Mouse (Mus musculus): ENCODE results near the gene Cd244a. TPM values are rescaled to one million over a fixed set of nuclear protein-coding genes. Genes with fewer than 3 reads are reported as not detected.
A peak's percentile ranks its signal among the peaks of the same experiment; 100 is the strongest.

The Cd244a gene
- polyA plus RNA-seq, 1 experiment = not detected

GRCm38 (mm10) chr1:171584584-171584983, 25.6 kb downstream of the Cd244a start:
- no peaks in the 10 kb centered on the region for H3K9me3 ChIP-seq (replicated peaks; ENCODE audit: control insufficient read depth, insufficient read depth, low read length, poor library complexity, severe bottlenecking)
- no peak overlapping the region for H3K27ac ChIP-seq (ENCODE audit: insufficient read depth, low read length)
- no peak overlapping the region for H3K4me3 ChIP-seq (ENCODE audit: low read depth, low read length)
- H3K27me3 ChIP-seq (ENCODE audit: control insufficient read depth, insufficient read depth, low read length, poor library complexity, severe bottlenecking) = peaks cover 1% of the 10 kb centered on the region
- H3K36me3 ChIP-seq (ENCODE audit: control insufficient read depth, insufficient read depth, low read length, poor library complexity, severe bottlenecking) = no peaks in the 10 kb centered on the region
- no peak overlapping the region for H3K9ac ChIP-seq (ENCODE audit: low read depth, poor library complexity, severe bottlenecking)
- no peaks in the 10 kb centered on the region for H3K4me1 ChIP-seq (ENCODE audit: control insufficient read depth, insufficient read depth, low read length)
- TF ChIP-seq CTCF (IDR thresholded peaks at IDR 0.05; ENCODE audit: low read depth, low read length) = no peak
- no peak for TF ChIP-seq EP300 (IDR thresholded peaks at IDR 0.05; ENCODE audit: insufficient read depth, low read depth, low read length)
- no peak for TF ChIP-seq POLR2A (IDR thresholded peaks at IDR 0.05; ENCODE audit: insufficient read depth, low read length)

DNA sequence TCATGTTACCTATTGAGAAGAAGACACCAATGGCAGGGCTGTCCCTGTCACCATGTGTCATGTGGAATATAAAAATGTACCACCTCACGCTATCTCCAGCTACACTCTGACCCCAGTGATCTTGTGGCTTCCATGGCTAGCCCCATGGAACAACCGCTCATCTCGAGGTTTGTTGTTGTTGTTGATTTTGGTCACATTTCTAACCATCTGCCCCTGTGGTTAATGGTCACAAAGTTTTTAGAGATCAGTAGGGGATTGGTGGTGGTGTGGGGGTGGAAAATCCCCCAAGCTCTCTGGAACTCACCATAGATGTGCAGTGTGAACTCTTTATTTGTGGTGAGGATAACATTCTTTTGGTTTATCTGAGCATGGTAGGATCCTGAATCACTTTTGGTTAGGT, 45.7 kb downstream of the Cd244a start:
- Histone ChIP-seq H3K27me3 (ENCODE audit: control insufficient read depth, insufficient read depth, low read length, poor library complexity, severe bottlenecking) (no peaks in the 10 kb centered on the region), H3K4me3 (ENCODE audit: low read depth, low read length) (no peak overlapping the region), H3K36me3 (ENCODE audit: control insufficient read depth, insufficient read depth, low read length, poor library complexity, severe bottlenecking) (no peaks in the 10 kb centered on the region), H3K9ac (ENCODE audit: low read depth, poor library complexity, severe bottlenecking) (no peak overlapping the region), H3K9me3 (replicated peaks; ENCODE audit: control insufficient read depth, insufficient read depth, low read length, poor library complexity, severe bottlenecking) (no peaks in the 10 kb centered on the region), H3K4me1 (ENCODE audit: control insufficient read depth, insufficient read depth, low read length) (no peaks in the 10 kb centered on the region), H3K27ac (ENCODE audit: insufficient read depth, low read length) (no peak overlapping the region)
- TF ChIP-seq EP300 (IDR thresholded peaks at IDR 0.05; ENCODE audit: insufficient read depth, low read depth, low read length) (no peak), POLR2A (IDR thresholded peaks at IDR 0.05; ENCODE audit: insufficient read depth, low read length) (no peak), CTCF (IDR thresholded peaks at IDR 0.05; ENCODE audit: low read depth, low read length) (no peak)

GRCm38 (mm10) chr1:171606656-171607055, 47.7 kb downstream of the Cd244a start:
- H3K36me3 ChIP-seq (ENCODE audit: control insufficient read depth, insufficient read depth, low read length, poor library complexity, severe bottlenecking) = no peaks in the 10 kb centered on the region
- H3K9ac ChIP-seq (ENCODE audit: low read depth, poor library complexity, severe bottlenecking) = no peak overlapping the region
- no peak overlapping the region for H3K4me3 ChIP-seq (ENCODE audit: low read depth, low read length)
- H3K4me1 ChIP-seq (ENCODE audit: control insufficient read depth, insufficient read depth, low read length) = no peaks in the 10 kb centered on the region
- TF ChIP-seq CTCF (IDR thresholded peaks at IDR 0.05; ENCODE audit: low read depth, low read length) = no peak
- TF ChIP-seq POLR2A (IDR thresholded peaks at IDR 0.05; ENCODE audit: insufficient read depth, low read length) = no peak
- no peaks in the 10 kb centered on the region for H3K27me3 ChIP-seq (ENCODE audit: control insufficient read depth, insufficient read depth, low read length, poor library complexity, severe bottlenecking)
- no peak overlapping the region for H3K27ac ChIP-seq (ENCODE audit: insufficient read depth, low read length)
- H3K9me3 ChIP-seq (replicated peaks; ENCODE audit: control insufficient read depth, insufficient read depth, low read length, poor library complexity, severe bottlenecking) = no peaks in the 10 kb centered on the region

- Histone ChIP-seq H3K27me3 (ENCODE audit: control insufficient read depth, insufficient read depth, low read length, poor library complexity, severe bottlenecking) (no peaks in the 10 kb centered on the region), H3K9ac (ENCODE audit: low read depth, poor library complexity, severe bottlenecking) (no peak within 1 kb of the TSS), H3K9me3 (replicated peaks; ENCODE audit: control insufficient read depth, insufficient read depth, low read length, poor library complexity, severe bottlenecking) (no peaks in the 10 kb centered on the region), H3K36me3 (ENCODE audit: control insufficient read depth, insufficient read depth, low read length, poor library complexity, severe bottlenecking) (no peaks in the 10 kb centered on the region), H3K27ac (ENCODE audit: insufficient read depth, low read length) (no peak within 1 kb of the TSS), H3K4me3 (ENCODE audit: low read depth, low read length) (no peak within 1 kb of the TSS), H3K4me1 (ENCODE audit: control insufficient read depth, insufficient read depth, low read length) (no peaks in the 10 kb centered on the region)
- TF ChIP-seq CTCF (IDR thresholded peaks at IDR 0.05; ENCODE audit: low read depth, low read length) = no peak
- no peak for TF ChIP-seq EP300 (IDR thresholded peaks at IDR 0.05; ENCODE audit: insufficient read depth, low read depth, low read length)
- no peak for TF ChIP-seq POLR2A (IDR thresholded peaks at IDR 0.05; ENCODE audit: insufficient read depth, low read length)
These were observed 48.2 kb downstream of the Cd244a start, which contains the start of gene Ly9 for GRCm38 (mm10) chr1:171607176-171607575. Gene Ly9, minus strand, starts transcription at chr1:171607410.

- H3K9me3 ChIP-seq (replicated peaks; ENCODE audit: control insufficient read depth, insufficient read depth, low read length, poor library complexity, severe bottlenecking) = no peaks in the 10 kb centered on the region
- H3K27me3 ChIP-seq (ENCODE audit: control insufficient read depth, insufficient read depth, low read length, poor library complexity, severe bottlenecking) = no peaks in the 10 kb centered on the region
- no peak overlapping the region for H3K27ac ChIP-seq (ENCODE audit: insufficient read depth, low read length)
- TF ChIP-seq POLR2A (IDR thresholded peaks at IDR 0.05; ENCODE audit: insufficient read depth, low read length) (no peak), EP300 (IDR thresholded peaks at IDR 0.05; ENCODE audit: insufficient read depth, low read depth, low read length) (no peak), CTCF (IDR thresholded peaks at IDR 0.05; ENCODE audit: low read depth, low read length) (peak; percentile 43)
- no peak overlapping the region for H3K4me3 ChIP-seq (ENCODE audit: low read depth, low read length)
- H3K9ac ChIP-seq (ENCODE audit: low read depth, poor library complexity, severe bottlenecking) = no peak overlapping the region
- H3K4me1 ChIP-seq (ENCODE audit: control insufficient read depth, insufficient read depth, low read length) = no peaks in the 10 kb centered on the region
- no peaks in the 10 kb centered on the region for H3K36me3 ChIP-seq (ENCODE audit: control insufficient read depth, insufficient read depth, low read length, poor library complexity, severe bottlenecking)
These were observed 51.0 kb downstream of the Cd244a start for GRCm38 (mm10) chr1:171610026-171610425.

GRCm38 (mm10) chr1:171610781-171611180, 51.8 kb downstream of the Cd244a start:
- TF ChIP-seq POLR2A (IDR thresholded peaks at IDR 0.05; ENCODE audit: insufficient read depth, low read length) (no peak), CTCF (IDR thresholded peaks at IDR 0.05; ENCODE audit: low read depth, low read length) (peak; percentile 11)
- no peaks in the 10 kb centered on the region for H3K36me3 ChIP-seq (ENCODE audit: control insufficient read depth, insufficient read depth, low read length, poor library complexity, severe bottlenecking)
- H3K9me3 ChIP-seq (replicated peaks; ENCODE audit: control insufficient read depth, insufficient read depth, low read length, poor library complexity, severe bottlenecking) = no peaks in the 10 kb centered on the region
- H3K27ac ChIP-seq (ENCODE audit: insufficient read depth, low read length) = no peak overlapping the region
- H3K4me1 ChIP-seq (ENCODE audit: control insufficient read depth, insufficient read depth, low read length) = no peaks in the 10 kb centered on the region
- no peak overlapping the region for H3K4me3 ChIP-seq (ENCODE audit: low read depth, low read length)
- H3K9ac ChIP-seq (ENCODE audit: low read depth, poor library complexity, severe bottlenecking) = no peak overlapping the region
- no peaks in the 10 kb centered on the region for H3K27me3 ChIP-seq (ENCODE audit: control insufficient read depth, insufficient read depth, low read length, poor library complexity, severe bottlenecking)
